Comparison of ENCODE assay signal across 9 mouse cellular contexts in the genomic region with DNA sequence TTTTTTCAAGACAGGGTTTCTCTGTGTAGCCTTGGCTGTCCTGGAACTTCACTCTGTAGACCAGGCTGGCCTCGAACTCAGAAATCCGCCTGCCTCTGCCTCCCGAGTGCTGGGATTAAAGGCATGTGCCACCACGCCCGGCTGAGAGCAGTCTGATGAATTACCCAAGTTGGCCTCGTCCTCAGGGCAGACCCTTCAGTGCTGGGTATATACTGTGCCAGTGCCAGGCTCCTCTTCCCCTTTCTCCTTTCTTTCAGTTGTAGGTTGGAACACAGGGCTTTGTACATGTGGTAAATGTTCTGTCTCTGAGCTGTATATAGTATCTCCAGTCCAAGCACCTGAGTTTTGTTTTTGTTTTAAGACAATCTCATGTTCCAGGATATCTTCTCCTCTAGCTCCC. TPM values are rescaled to one million over a fixed set of nuclear protein-coding genes. Genes with fewer than 3 reads are reported as not detected.
DNase-seq lines count a peak whose midpoint lies in the region; ATAC-seq and TF ChIP-seq lines count a peak whose summit lies in the region.
"Had no signal": no experiment of that assay in that cellular context is flagged by ENCODE, and none has a peak within 500 bp of the region (broad histone marks: within the 10 kb centered on the region; RNA-seq: fewer than 3 reads in every experiment).

No protein-coding gene starts in this region.

- 72% methylated on average over 6 of the region's 6 CpGs for WGBS in embryonic facial prominence, embryonic 13.5 days
- 62% methylated on average over 6 of the region's 6 CpGs for WGBS in intestine, embryonic 16.5 days
- WGBS in neural tube, embryonic 13.5 days, result 68% methylated on average over 6 of the region's 6 CpGs

- peak overlapping the region; percentile 79 for H3K4me2 ChIP-seq in embryonic facial prominence, embryonic 13.5 days
- H3K4me2 ChIP-seq in intestine, embryonic 16.5 days (ENCODE audit: low read depth, low read length), result peak overlapping the region; percentile 67
- H3K4me2 ChIP-seq in neural tube, embryonic 13.5 days, result peak overlapping the region; percentile 72

- TF ChIP-seq CTCF in layer of hippocampus, adult 2 months (conservative IDR thresholded peaks at IDR 0.05), result no peak

- H3K27me3 ChIP-seq in embryonic facial prominence, embryonic 13.5 days, result no peaks in the 10 kb centered on the region
- H3K27me3 ChIP-seq in intestine, embryonic 16.5 days (replicated peaks; ENCODE audit: control insufficient read depth, insufficient read depth, low read length), result no peaks in the 10 kb centered on the region
- H3K27me3 ChIP-seq in neural tube, embryonic 13.5 days, result no peaks in the 10 kb centered on the region

- DNase-seq in layer of hippocampus, adult 2 months (ENCODE audit: low spot score in 2 of 2), result no peak
- DNase-seq in layer of hippocampus, postnatal 14 days (ENCODE audit: low spot score in 2 of 2), result no peak
- DNase-seq in cerebellum, postnatal 25 days, result no peak
- no peak for DNase-seq in layer of hippocampus, adult 9-10 months (ENCODE audit: low spot score)
- DNase-seq: adrenal gland, postnatal 14 days had no signal

- no peak overlapping the region for H3K27ac ChIP-seq in layer of hippocampus, adult 2 months
- H3K27ac ChIP-seq in embryonic facial prominence, embryonic 13.5 days, result no peak overlapping the region
- no peak overlapping the region for H3K27ac ChIP-seq in intestine, embryonic 16.5 days (ENCODE audit: low read length)
- no peak overlapping the region for H3K27ac ChIP-seq in neural tube, embryonic 13.5 days (replicated peaks)

- peaks cover 32% of the 10 kb centered on the region for H3K4me1 ChIP-seq in embryonic facial prominence, embryonic 13.5 days
- H3K4me1 ChIP-seq in intestine, embryonic 16.5 days (ENCODE audit: control insufficient read depth, insufficient read depth, low read length), result peaks cover 30% of the 10 kb centered on the region
- H3K4me1 ChIP-seq in neural tube, embryonic 13.5 days (replicated peaks), result peaks cover 48% of the 10 kb centered on the region

- H3K9me3 ChIP-seq in embryonic facial prominence, embryonic 13.5 days, result no peaks in the 10 kb centered on the region
- no peaks in the 10 kb centered on the region for H3K9me3 ChIP-seq in intestine, embryonic 16.5 days (ENCODE audit: control insufficient read depth, low read length)
- H3K9me3 ChIP-seq in neural tube, embryonic 13.5 days, result no peaks in the 10 kb centered on the region

- no peak for ATAC-seq in embryonic facial prominence, embryonic 13.5 days (ENCODE audit: insufficient number of reproducible peaks, insufficient read depth, low FRiP score, low TSS enrichment, low read depth)
- ATAC-seq in intestine, embryonic 16.5 days, result no peak
- no peak for ATAC-seq in neural tube, embryonic 13.5 days (ENCODE audit: low read depth)
- no peak for ATAC-seq in CD4-positive, CD25-positive, alpha-beta regulatory T cell, adult 4 months

- 0 out of 2 replicates have a peak overlapping the region, but pooled peaks have one; percentile 46 for H3K9ac ChIP-seq in embryonic facial prominence, embryonic 13.5 days
- H3K9ac ChIP-seq in intestine, embryonic 16.5 days (ENCODE audit: low read depth, low read length), result no peak overlapping the region
- peak overlapping the region; percentile 97; the same call in 1 of the 2 replicates for H3K9ac ChIP-seq in neural tube, embryonic 13.5 days

- no peaks in the 10 kb centered on the region for H3K36me3 ChIP-seq in embryonic facial prominence, embryonic 13.5 days
- no peaks in the 10 kb centered on the region for H3K36me3 ChIP-seq in intestine, embryonic 16.5 days (ENCODE audit: control insufficient read depth, insufficient read depth, low read length)
- H3K36me3 ChIP-seq in neural tube, embryonic 13.5 days, result no peaks in the 10 kb centered on the region

- peak overlapping the region; percentile 63 for H3K4me3 ChIP-seq in layer of hippocampus, adult 2 months
- H3K4me3 ChIP-seq in embryonic facial prominence, embryonic 13.5 days, result peak overlapping the region; percentile 78
- peak overlapping the region; percentile 88 for H3K4me3 ChIP-seq in intestine, embryonic 16.5 days (ENCODE audit: low read length)
- H3K4me3 ChIP-seq in neural tube, embryonic 13.5 days, result peak overlapping the region; percentile 76

RNA-seq across cellular contexts. Expression of gene Pank2, which starts 1.7 kb away (rescaled TPM):
- 10 to 100 TPM; 56.5 to 60.2 TPM for total RNA-seq in layer of hippocampus, adult 2 months (2021)
- 10 to 100 TPM; 58.3 to 60.1 TPM for total RNA-seq in layer of hippocampus, postnatal 14 days (2021)
- 43.3 and 45.7 TPM in 2 replicates for polyA plus RNA-seq in embryonic facial prominence, embryonic 13.5 days (2015; fragmentation: Nextera tagmentation; extraction: Ambion mirVana)
- 20.4 and 25.6 TPM in 2 replicates for polyA plus RNA-seq in intestine, embryonic 16.5 days (2015; fragmentation: Nextera tagmentation; extraction: Ambion mirVana)
- polyA plus RNA-seq in neural tube, embryonic 13.5 days (2015; fragmentation: Nextera tagmentation; extraction: Ambion mirVana), result 30.5 and 35.6 TPM in 2 replicates
- 10 to 100 TPM in 1 of 2 experiments, 1 to 10 TPM in 1; 7.7 to 12.0 TPM for polyA plus RNA-seq in CD4-positive, CD25-positive, alpha-beta regulatory T cell, adult 4 months (2017; shearing (Covaris generic))

RNA-seq across cellular contexts. Expression of gene Mavs, which starts 30.2 kb away (rescaled TPM):
- 1 to 10 TPM; 6.8 to 7.4 TPM for total RNA-seq in layer of hippocampus, adult 2 months (2021)
- 1 to 10 TPM; 8.4 to 9.9 TPM for total RNA-seq in layer of hippocampus, postnatal 14 days (2021)
- polyA plus RNA-seq in embryonic facial prominence, embryonic 13.5 days (2015; fragmentation: Nextera tagmentation; extraction: Ambion mirVana), result 15.9 and 16.1 TPM in 2 replicates
- polyA plus RNA-seq in intestine, embryonic 16.5 days (2015; fragmentation: Nextera tagmentation; extraction: Ambion mirVana), result 31.9 and 38.1 TPM in 2 replicates
- polyA plus RNA-seq in neural tube, embryonic 13.5 days (2015; fragmentation: Nextera tagmentation; extraction: Ambion mirVana), result 5.9 and 7.0 TPM in 2 replicates
- polyA plus RNA-seq in CD4-positive, CD25-positive, alpha-beta regulatory T cell, adult 4 months (2017; shearing (Covaris generic)), result 10 to 100 TPM; 22.5 to 34.2 TPM

RNA-seq across cellular contexts. Expression of gene Ap5s1, which starts 57.1 kb away (rescaled TPM):
- total RNA-seq in layer of hippocampus, adult 2 months (2021), result 10 to 100 TPM; 20.9 to 26.0 TPM
- total RNA-seq in layer of hippocampus, postnatal 14 days (2021), result 10 to 100 TPM; 25.4 to 26.2 TPM
- polyA plus RNA-seq in embryonic facial prominence, embryonic 13.5 days (2015; fragmentation: Nextera tagmentation; extraction: Ambion mirVana), result 26.4 and 28.5 TPM in 2 replicates
- 27.2 and 30.7 TPM in 2 replicates for polyA plus RNA-seq in intestine, embryonic 16.5 days (2015; fragmentation: Nextera tagmentation; extraction: Ambion mirVana)
- 30.9 and 39.7 TPM in 2 replicates for polyA plus RNA-seq in neural tube, embryonic 13.5 days (2015; fragmentation: Nextera tagmentation; extraction: Ambion mirVana)
- polyA plus RNA-seq in CD4-positive, CD25-positive, alpha-beta regulatory T cell, adult 4 months (2017; shearing (Covaris generic)), result 10 to 100 TPM; 23.8 to 28.5 TPM
